Mouse (Mus musculus): ENCODE data around the gene Rgp1. TPM values are rescaled to one million over a fixed set of nuclear protein-coding genes. Genes with fewer than 3 reads are reported as not detected.

Gene Rgp1
- polyA plus RNA-seq, 1 experiment from 2014 or later = 25.2 TPM

DNA sequence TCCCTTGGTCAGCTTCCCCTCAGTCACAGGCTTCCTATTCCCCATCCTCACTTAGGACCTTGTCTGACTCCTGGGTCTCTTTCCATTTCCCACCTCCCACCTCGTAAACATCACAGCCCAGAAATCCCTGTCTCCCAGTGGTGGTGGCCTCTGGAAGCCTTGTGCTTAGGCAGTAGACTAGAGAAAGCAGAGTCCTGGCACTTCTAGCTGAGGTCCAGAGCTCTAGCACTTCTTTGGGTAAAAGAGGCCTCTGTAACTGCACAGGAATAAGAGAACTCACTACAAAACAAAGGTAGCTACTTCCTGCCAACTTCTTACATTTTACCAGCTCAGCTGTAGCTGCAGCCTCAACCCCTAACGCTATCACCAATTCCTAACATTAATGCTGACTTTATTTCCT lies 17.5 kb upstream of the Rgp1 start:
- Histone ChIP-seq H3K27me3 (ENCODE audit: control insufficient read depth, insufficient read depth, low read length) (no peaks in the 10 kb centered on the region), H3K9ac (ENCODE audit: low read length) (peak overlapping the region; percentile 96), H3K4me1 (ENCODE audit: control insufficient read depth, insufficient read depth, low read length) (peaks cover 33% of the 10 kb centered on the region), H3K4me2 (peak overlapping the region; percentile 70), H3K27ac (ENCODE audit: low read depth, low read length) (no peak overlapping the region), H3K4me3 (ENCODE audit: low read depth, low read length) (peak overlapping the region; percentile 91), H3K9me3 (ENCODE audit: control insufficient read depth, low read length) (no peaks in the 10 kb centered on the region), H3K36me3 (ENCODE audit: control insufficient read depth, insufficient read depth, low read length) (peaks cover 4% of the 10 kb centered on the region; the same call in 1 of the 2 replicates)
- no peak for DNase-seq (ENCODE audit: low spot score, missing footprints)
- ATAC-seq (ENCODE audit: low FRiP score) = no peak
- WGBS = 50% methylated on average over 2 of the region's 2 CpGs

DNA sequence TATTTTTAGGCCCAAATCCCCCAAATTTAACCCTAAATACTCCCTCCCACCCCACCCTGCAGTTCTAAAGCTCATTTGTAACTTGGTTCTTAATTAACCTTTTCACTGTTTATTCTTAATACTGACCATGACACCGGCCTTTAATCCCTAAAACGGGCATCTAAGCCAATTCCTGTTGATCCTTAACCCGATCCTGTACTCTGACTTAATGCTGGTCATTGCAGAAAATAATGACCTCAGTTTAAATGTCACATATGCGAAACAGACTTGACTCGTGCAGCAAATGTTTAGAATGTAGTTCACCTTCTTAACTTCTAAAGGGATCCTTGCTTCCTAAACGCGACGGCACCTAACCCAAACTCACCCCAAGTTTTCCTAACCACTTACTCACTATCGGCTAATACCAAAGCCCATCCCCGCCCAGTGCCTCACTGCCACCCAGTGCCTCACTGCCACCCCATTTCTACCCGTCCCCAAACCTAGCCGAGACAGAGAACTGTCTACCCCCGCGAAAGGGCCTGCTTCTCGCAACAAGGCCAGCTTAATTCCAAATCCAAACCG lies 17.0 kb upstream of the Rgp1 start:
- peaks cover 33% of the 10 kb centered on the region for H3K4me1 ChIP-seq (ENCODE audit: control insufficient read depth, insufficient read depth, low read length)
- H3K36me3 ChIP-seq (ENCODE audit: control insufficient read depth, insufficient read depth, low read length) = peaks cover 2% of the 10 kb centered on the region; the same call in 1 of the 2 replicates
- peak overlapping the region; percentile 98 for H3K27ac ChIP-seq (ENCODE audit: low read depth, low read length)
- H3K9ac ChIP-seq (ENCODE audit: low read length) = peak overlapping the region; percentile 96
- H3K4me2 ChIP-seq = peak overlapping the region; percentile 70
- no peak for ATAC-seq (ENCODE audit: low FRiP score)
- no peaks in the 10 kb centered on the region for H3K9me3 ChIP-seq (ENCODE audit: control insufficient read depth, low read length)
- DNase-seq (ENCODE audit: low spot score, missing footprints) = no peak
- H3K27me3 ChIP-seq (ENCODE audit: control insufficient read depth, insufficient read depth, low read length) = no peaks in the 10 kb centered on the region
- peak overlapping the region; percentile 91 for H3K4me3 ChIP-seq (ENCODE audit: low read depth, low read length)
- 3% methylated on average over 16 of the region's 16 CpGs for WGBS

DNA sequence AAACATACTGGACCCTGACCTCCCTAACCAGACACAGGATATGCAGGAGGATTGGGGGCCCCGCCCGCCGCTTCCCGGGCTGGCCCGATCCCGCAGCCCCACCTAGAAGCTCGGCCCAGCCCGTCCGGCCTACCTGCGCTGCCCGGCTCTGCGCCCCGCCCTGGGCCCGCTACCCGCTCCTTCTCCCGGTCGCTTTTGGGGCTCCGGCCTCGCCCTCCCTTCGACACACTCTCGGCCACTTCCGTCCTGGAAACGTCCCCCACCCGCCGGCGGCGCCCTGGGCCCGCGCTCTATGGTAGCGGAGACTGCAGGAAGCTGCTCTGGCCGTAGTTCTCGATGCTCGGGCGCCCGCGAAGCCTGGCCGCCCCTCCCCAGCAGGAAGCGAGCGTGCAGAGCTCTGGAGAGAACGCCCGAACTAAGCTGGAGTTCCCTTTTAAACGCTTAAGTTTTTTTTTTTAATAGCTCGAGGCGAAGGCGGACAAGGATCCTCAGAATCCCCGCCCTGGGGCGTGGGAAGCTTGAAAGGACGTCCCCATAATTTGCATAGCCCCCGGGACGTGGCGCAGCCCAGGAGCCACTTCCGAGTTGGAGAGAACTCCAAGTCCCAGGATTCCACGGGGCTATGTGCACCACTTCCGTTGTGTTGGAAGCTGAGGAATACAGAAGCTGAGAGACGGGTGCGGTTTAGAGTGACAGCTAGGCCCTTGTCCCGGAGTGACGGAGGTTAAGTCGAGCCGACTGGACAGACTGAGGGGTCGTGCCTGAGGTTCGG lies 16.3 kb upstream of the Rgp1 start, which contains the start of the genes Creb3 and Tln1:
Creb3 (plus strand) TSS at position 336 of the 772 bp plus-strand sequence.
Tln1 (minus strand) TSS at position 695 of the 772 bp plus-strand sequence.
- Histone ChIP-seq H3K4me3 (ENCODE audit: low read depth, low read length) (peak within 1 kb of the TSS; percentile 91), H3K9ac (ENCODE audit: low read length) (peak within 1 kb of the TSS; percentile 96), H3K27ac (ENCODE audit: low read depth, low read length) (peak within 1 kb of the TSS; percentile 98), H3K36me3 (ENCODE audit: control insufficient read depth, insufficient read depth, low read length) (peaks cover 6% of the 10 kb centered on the region), H3K4me2 (peak within 1 kb of the TSS; percentile 70), H3K27me3 (ENCODE audit: control insufficient read depth, insufficient read depth, low read length) (no peaks in the 10 kb centered on the region), H3K4me1 (ENCODE audit: control insufficient read depth, insufficient read depth, low read length) (peaks cover 33% of the 10 kb centered on the region), H3K9me3 (ENCODE audit: control insufficient read depth, low read length) (no peaks in the 10 kb centered on the region)
- DNase-seq (ENCODE audit: low spot score, missing footprints) = peak; percentile 99
- 0% methylated on average over 62 of the region's 62 CpGs for WGBS
- peak; percentile 95 for ATAC-seq (ENCODE audit: low FRiP score)

DNA sequence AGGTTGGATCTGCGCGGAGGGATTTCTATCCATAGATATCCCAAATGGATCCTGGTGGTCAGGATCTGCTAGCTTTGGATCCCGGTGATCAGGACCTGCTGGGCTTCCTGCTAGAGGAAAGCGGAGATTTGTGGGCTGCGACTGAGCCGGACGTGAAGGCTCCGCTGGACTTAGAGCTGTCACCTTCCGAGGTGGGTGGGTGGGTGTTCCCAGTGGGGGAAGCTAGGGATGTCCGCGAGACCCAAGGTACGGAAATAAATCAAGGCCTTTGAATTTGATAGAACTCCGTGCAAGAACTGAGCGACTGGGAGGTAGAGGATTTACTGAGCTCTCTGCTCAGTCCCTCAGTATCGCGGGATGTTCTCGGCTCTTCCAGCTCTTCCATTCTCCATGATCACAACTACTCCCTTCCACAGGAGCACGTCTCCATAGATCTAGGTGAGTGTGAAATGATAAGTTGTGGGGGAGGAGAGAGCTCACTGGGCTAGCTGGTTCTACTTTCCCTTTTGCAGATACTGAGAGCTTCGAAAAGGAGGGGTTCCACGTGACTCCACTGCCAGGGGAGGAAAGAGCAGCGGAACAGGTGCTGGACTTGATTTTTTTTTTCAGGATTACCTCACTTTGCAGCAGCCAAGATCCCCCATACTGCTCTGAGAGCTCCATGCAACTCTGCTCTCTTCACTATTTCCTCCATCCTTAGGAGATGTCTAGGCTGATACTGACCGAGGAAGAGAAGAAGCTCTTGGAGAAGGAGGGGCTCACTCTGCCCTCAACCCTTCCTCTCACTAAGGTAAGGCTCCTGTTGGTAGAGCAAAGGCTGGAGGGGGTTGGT lies 15.5 kb upstream of the Rgp1 start:
- no peaks in the 10 kb centered on the region for H3K9me3 ChIP-seq (ENCODE audit: control insufficient read depth, low read length)
- no peak for DNase-seq (ENCODE audit: low spot score, missing footprints)
- no peaks in the 10 kb centered on the region for H3K27me3 ChIP-seq (ENCODE audit: control insufficient read depth, insufficient read depth, low read length)
- H3K27ac ChIP-seq (ENCODE audit: low read depth, low read length) = no peak overlapping the region
- peak overlapping the region; percentile 91 for H3K4me3 ChIP-seq (ENCODE audit: low read depth, low read length)
- peaks cover 14% of the 10 kb centered on the region for H3K36me3 ChIP-seq (ENCODE audit: control insufficient read depth, insufficient read depth, low read length)
- ATAC-seq (ENCODE audit: low FRiP score) = peak; percentile 27; the same call in 1 of the 2 replicates
- 7% methylated on average over 22 of the region's 22 CpGs for WGBS
- H3K4me2 ChIP-seq = peak overlapping the region; percentile 70
- H3K9ac ChIP-seq (ENCODE audit: low read length) = peak overlapping the region; percentile 96
- peaks cover 31% of the 10 kb centered on the region for H3K4me1 ChIP-seq (ENCODE audit: control insufficient read depth, insufficient read depth, low read length)

DNA sequence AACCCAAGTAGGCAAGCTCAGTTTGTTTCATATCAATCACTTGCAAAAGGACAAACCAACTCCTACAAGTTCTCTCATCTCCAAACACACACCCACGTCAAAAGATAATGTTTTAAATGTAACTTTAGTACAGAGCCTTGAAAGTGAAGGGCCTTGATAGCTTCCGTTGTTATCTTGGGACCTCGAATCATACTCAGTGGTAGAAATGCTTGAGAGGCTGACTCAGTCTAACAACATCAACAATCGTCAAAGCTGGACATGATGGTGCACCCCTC lies 15.0 kb upstream of the Rgp1 start:
- Histone ChIP-seq H3K9me3 (ENCODE audit: control insufficient read depth, low read length) (no peaks in the 10 kb centered on the region), H3K27me3 (ENCODE audit: control insufficient read depth, insufficient read depth, low read length) (no peaks in the 10 kb centered on the region), H3K27ac (ENCODE audit: low read depth, low read length) (no peak overlapping the region), H3K36me3 (ENCODE audit: control insufficient read depth, insufficient read depth, low read length) (peaks cover 19% of the 10 kb centered on the region), H3K4me3 (ENCODE audit: low read depth, low read length) (no peak overlapping the region), H3K4me2 (peak overlapping the region; percentile 70; the same call in 1 of the 2 replicates), H3K9ac (ENCODE audit: low read length) (no peak overlapping the region), H3K4me1 (ENCODE audit: control insufficient read depth, insufficient read depth, low read length) (peaks cover 29% of the 10 kb centered on the region)
- 90% methylated on average over 4 of the region's 4 CpGs for WGBS
- DNase-seq (ENCODE audit: low spot score, missing footprints) (no peak), ATAC-seq (ENCODE audit: low FRiP score) (no peak)

DNA sequence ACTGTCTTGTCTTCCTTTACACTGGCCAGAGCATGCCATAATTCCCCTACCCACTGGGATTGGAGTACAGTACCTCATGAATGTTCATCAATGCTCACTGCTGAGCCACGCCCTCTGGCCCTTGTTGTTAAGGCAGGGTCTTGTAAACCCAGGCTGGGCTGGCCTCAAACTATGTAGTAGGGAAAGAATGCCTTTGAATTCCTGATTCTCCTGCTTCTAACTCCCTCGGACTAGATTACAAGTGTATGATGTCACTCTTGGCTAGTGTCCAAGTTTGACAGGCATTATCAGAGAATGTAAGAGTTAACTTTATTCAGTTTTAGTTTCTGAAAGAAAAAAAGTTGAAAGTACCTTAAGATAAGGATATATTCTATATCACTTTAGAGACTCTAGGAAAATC lies 14.3 kb upstream of the Rgp1 start:
- Histone ChIP-seq H3K9ac (ENCODE audit: low read length) (no peak overlapping the region), H3K9me3 (ENCODE audit: control insufficient read depth, low read length) (no peaks in the 10 kb centered on the region), H3K27me3 (ENCODE audit: control insufficient read depth, insufficient read depth, low read length) (no peaks in the 10 kb centered on the region), H3K27ac (ENCODE audit: low read depth, low read length) (no peak overlapping the region), H3K36me3 (ENCODE audit: control insufficient read depth, insufficient read depth, low read length) (peaks cover 19% of the 10 kb centered on the region), H3K4me3 (ENCODE audit: low read depth, low read length) (no peak overlapping the region), H3K4me1 (ENCODE audit: control insufficient read depth, insufficient read depth, low read length) (peaks cover 23% of the 10 kb centered on the region), H3K4me2 (no peak overlapping the region)
- ATAC-seq (ENCODE audit: low FRiP score) (no peak), DNase-seq (ENCODE audit: low spot score, missing footprints) (no peak)
- WGBS = 75% methylated on average over 2 of the region's 2 CpGs

DNA sequence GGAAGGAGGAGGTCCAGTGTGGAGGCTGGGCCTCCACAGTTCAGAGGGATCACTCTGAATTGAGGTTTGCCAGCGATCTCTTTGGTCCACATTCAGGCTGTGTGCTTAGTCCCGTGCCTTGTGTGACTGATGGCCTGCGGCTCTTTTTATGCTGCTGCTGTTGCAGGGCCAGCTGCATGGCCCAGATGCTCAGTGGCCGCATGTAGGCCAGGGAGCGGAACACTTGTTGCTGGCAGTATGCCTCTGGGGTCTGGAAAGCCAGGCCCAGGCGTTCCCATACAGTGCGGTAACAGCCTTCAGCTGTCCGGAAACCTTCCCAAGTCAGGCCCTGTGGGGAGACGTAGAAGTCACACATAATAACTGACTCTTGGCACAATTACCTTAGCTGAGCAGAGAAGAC lies 11.4 kb upstream of the Rgp1 start:
- Histone ChIP-seq H3K9me3 (ENCODE audit: control insufficient read depth, low read length) (no peaks in the 10 kb centered on the region), H3K27ac (ENCODE audit: low read depth, low read length) (no peak overlapping the region), H3K4me3 (ENCODE audit: low read depth, low read length) (no peak overlapping the region), H3K36me3 (ENCODE audit: control insufficient read depth, insufficient read depth, low read length) (peaks cover 33% of the 10 kb centered on the region), H3K27me3 (ENCODE audit: control insufficient read depth, insufficient read depth, low read length) (no peaks in the 10 kb centered on the region), H3K4me2 (no peak overlapping the region), H3K9ac (ENCODE audit: low read length) (no peak overlapping the region), H3K4me1 (ENCODE audit: control insufficient read depth, insufficient read depth, low read length) (peaks cover 8% of the 10 kb centered on the region)
- WGBS = 91% methylated on average over 9 of the region's 9 CpGs
- ATAC-seq (ENCODE audit: low FRiP score) (no peak), DNase-seq (ENCODE audit: low spot score, missing footprints) (no peak)

DNA sequence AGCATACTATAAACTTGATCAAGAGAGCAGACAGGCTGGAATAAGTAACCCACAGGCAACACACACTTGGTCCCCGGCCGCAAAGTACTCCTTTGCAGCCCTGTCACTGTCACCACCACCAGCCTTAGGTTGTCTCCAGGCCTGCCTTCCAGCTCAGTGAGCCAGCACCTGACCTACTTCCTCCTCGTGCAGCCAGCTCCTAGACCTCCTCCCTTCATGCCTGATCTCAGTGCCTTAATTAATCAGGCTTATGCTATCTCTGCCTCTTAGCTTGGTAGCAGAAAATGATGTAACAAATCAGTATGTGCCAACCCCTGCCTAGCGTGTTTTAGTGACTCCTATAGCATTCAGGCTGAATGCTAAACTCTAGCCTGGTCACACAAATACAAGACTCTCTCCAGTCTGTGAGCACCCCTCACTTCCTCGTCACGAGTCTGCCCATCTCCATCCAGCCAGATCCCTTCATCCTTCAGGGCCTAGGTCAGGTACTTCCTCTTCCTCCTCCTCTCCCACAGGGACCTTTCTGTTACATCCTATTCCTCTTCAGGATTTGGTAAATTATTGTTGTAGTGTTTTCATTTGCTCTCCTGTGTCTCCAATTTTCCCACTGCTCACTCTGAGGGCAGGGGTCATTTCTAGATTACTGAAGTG lies 7.0 kb upstream of the Rgp1 start:
- no peak overlapping the region for H3K27ac ChIP-seq (ENCODE audit: low read depth, low read length)
- H3K4me1 ChIP-seq (ENCODE audit: control insufficient read depth, insufficient read depth, low read length) = peaks cover 8% of the 10 kb centered on the region
- H3K9me3 ChIP-seq (ENCODE audit: control insufficient read depth, low read length) = no peaks in the 10 kb centered on the region
- peaks cover 38% of the 10 kb centered on the region for H3K36me3 ChIP-seq (ENCODE audit: control insufficient read depth, insufficient read depth, low read length)
- 94% methylated on average over 6 of the region's 6 CpGs for WGBS
- no peak overlapping the region for H3K9ac ChIP-seq (ENCODE audit: low read length)
- ATAC-seq (ENCODE audit: low FRiP score) (no peak), DNase-seq (ENCODE audit: low spot score, missing footprints) (no peak)
- no peaks in the 10 kb centered on the region for H3K27me3 ChIP-seq (ENCODE audit: control insufficient read depth, insufficient read depth, low read length)
- no peak overlapping the region for H3K4me3 ChIP-seq (ENCODE audit: low read depth, low read length)
- H3K4me2 ChIP-seq = no peak overlapping the region
